Mouse (Mus musculus): ENCODE data around the gene Stk33. TPM values are rescaled to one million over a fixed set of nuclear protein-coding genes. Genes with fewer than 3 reads are reported as not detected.

The Stk33 gene
- total RNA-seq, 1 experiment from 2014 or later, result not detected

- ATAC-seq (replicated peaks; ENCODE audit: low read depth, poor library complexity, severe bottlenecking), result peak; percentile 86; the same call in 1 of the 2 replicates
These were observed 80.3 kb downstream of the Stk33 start for GRCm38 (mm10) chr7:109358435-109359187.

- peak; percentile 67 for ATAC-seq (replicated peaks; ENCODE audit: low read depth, poor library complexity, severe bottlenecking)
These were observed 81.0 kb downstream of the Stk33 start for GRCm38 (mm10) chr7:109357877-109358276.

GRCm38 (mm10) chr7:109347241-109347640 lies 91.6 kb downstream of the Stk33 start:
- ATAC-seq (replicated peaks; ENCODE audit: low read depth, poor library complexity, severe bottlenecking), result no peak

GRCm38 (mm10) chr7:109331722-109332121 lies 107.2 kb downstream of the Stk33 start:
- ATAC-seq (replicated peaks; ENCODE audit: low read depth, poor library complexity, severe bottlenecking), result no peak

- ATAC-seq (replicated peaks; ENCODE audit: low read depth, poor library complexity, severe bottlenecking), result no peak
These were observed 110.1 kb downstream of the Stk33 start for GRCm38 (mm10) chr7:109328772-109329171.

GRCm38 (mm10) chr7:109326813-109327212 lies 112.1 kb downstream of the Stk33 start:
- ATAC-seq (replicated peaks; ENCODE audit: low read depth, poor library complexity, severe bottlenecking), result no peak

- no peak for ATAC-seq (replicated peaks; ENCODE audit: low read depth, poor library complexity, severe bottlenecking)
These were observed 113.2 kb downstream of the Stk33 start for GRCm38 (mm10) chr7:109325731-109326130.

DNA sequence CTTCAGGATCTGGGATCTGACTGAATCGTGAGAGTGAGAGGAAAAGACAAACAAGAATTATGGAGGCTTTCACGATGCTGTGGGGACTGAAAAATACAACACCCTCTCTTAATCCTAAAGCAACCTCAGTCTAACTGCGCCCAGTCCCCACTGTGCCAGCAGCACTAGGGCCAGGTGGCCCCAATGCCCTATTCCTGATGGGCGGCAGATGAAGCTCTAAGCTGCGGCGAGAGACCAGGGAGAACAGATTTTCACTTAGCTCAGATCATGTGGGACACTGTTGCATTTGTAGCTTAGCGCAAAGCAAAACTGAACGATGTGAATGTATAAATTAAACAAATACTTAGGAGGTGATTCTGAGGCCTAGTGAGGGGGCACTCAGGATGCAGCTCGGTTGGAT lies 113.7 kb downstream of the Stk33 start:
- ATAC-seq (replicated peaks; ENCODE audit: low read depth, poor library complexity, severe bottlenecking), result no peak

GRCm38 (mm10) chr7:109309506-109309905 lies 129.4 kb downstream of the Stk33 start:
- ATAC-seq (replicated peaks; ENCODE audit: low read depth, poor library complexity, severe bottlenecking), result no peak

DNA sequence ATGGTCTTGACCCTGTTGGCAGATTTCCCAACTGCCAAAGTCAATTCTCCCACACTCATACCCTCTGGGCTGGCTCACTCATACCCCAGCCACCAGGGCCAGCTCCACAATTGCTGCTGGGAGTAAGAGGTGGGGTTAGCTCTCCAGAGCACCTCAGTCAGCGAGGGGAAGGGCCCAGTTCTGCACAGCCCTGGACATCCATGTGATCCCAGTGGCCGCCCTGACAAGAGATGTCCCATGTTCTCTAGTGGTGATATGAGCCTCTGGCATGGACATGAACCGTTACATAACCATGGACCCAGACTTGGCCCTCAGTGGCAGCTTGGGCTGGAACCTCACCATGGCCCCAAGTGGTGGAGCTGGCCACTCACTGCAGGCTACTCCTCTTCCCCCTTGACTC lies 143.1 kb downstream of the Stk33 start:
- no peak for ATAC-seq (replicated peaks; ENCODE audit: low read depth, poor library complexity, severe bottlenecking)

DNA sequence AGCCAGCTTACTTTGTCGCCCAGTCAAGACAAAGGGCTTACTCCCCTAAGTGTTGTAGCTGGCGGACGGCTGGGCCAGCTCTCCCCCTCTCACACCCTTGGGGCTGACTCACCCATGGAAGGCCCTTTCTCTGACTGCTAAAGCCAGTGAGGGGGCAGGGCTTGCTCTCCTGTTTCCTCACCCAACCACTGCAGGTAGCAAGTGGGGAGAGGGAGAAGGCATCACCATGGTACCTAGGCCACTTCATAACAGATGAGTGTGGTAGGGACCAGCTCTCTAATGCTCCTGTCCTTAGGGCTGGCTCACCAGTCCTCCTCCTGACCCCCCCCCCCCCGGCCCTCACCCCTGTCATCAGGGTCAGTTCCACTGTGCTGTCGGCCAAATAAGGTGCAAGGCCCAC lies 143.5 kb downstream of the Stk33 start:
- ATAC-seq (replicated peaks; ENCODE audit: low read depth, poor library complexity, severe bottlenecking), result no peak

DNA sequence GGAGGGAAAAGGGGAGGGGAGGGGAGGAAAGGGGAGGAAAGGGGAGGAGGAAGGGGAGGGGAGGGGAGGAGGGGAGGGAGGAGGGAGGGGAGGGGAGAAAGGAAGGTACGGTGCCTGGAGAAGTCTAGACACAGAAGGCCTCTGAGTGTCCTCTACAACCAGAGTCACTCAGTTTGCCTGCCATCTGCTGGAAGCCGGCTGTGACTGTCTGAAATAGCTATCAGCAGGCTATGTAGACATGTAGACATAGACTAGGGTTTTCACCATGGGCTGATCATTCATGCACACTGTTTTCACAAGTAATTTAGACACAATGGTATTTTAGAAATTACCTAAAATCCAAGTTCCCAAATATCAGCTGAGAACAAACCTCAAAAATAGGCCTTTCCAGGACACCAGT lies 148.4 kb downstream of the Stk33 start:
- ATAC-seq (replicated peaks; ENCODE audit: low read depth, poor library complexity, severe bottlenecking), result 0 out of 2 replicates have a peak, but pooled peaks have one; percentile 29

DNA sequence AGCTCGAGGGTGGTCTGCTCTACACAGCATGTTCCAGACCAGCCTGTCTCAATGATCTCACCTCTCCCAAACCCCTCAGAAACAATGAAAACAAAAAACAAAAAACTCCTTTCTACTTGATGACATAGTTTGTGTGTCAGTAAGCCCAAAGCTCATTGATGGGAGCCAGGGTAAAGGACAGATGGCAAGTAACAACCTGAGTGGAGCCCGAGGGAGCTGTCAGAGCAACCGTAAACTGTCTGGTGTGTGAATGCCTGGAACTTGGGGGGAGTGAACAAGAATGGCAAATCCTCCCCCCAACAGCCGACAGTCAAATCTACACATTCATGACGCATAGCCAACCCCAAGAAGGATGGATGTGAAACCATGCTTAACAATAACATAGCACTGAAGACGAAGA lies 149.8 kb downstream of the Stk33 start:
- ATAC-seq (replicated peaks; ENCODE audit: low read depth, poor library complexity, severe bottlenecking), result no peak

DNA sequence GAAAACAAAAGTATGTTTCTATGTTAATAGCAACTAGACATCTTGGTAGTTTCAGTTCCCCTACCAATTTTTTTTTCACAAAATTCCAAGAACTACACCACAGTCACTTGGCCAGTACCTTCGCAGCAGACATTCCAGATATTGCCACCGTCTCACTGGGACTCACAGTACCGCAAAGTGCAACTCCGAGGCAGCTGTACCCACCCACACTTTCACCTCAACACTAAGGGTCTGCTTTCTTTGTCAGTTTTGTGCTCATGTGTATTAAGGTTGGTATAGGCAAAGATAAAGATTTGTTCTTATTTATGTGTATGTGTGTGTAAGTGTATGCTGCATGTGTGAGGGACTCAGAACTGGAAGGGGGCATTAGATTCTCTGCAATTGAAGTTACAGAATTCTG lies 156.8 kb downstream of the Stk33 start:
- no peak for ATAC-seq (replicated peaks; ENCODE audit: low read depth, poor library complexity, severe bottlenecking)

DNA sequence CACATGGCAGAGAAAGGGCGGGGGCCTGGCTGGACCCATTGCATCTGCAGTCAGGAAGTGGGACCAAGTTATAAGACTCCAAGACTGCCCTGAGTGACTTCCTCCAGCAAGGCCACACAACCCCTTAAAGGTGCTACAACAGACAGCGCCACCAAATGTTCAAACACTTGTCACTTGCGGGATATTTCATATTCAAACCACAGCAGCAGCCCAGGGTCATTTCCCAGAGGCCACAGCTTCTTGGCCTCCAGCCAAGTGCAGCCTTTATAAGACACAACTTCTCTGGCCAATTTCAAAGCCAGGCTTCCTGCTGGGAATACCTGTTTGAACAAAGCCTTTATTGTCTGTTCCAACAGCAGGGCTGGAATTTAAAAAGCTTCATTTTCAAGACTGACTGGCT lies 162.3 kb downstream of the Stk33 start:
- ATAC-seq (replicated peaks; ENCODE audit: low read depth, poor library complexity, severe bottlenecking), result peak; percentile 69

- ATAC-seq (replicated peaks; ENCODE audit: low read depth, poor library complexity, severe bottlenecking), result no peak
These were observed 163.0 kb downstream of the Stk33 start for GRCm38 (mm10) chr7:109275901-109276300.

DNA sequence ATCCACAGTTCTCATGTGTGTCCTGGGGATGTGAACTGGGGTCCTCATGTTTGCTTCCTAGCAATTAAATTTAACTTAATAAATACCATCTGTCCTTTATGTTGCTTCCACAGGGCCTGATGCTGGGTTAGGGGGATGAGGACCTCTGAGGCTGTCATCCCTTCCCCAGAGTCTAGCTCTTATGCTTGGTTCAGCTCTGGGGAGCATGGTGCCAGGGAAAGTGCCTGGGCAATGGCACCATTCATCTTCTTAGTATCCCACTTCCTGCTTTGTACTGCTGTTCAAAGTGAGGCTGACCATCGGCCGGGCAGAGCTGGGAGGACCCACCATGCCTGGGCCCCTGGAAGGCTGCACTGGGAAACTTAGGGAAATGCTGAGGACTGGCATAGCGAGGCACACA lies 163.7 kb downstream of the Stk33 start:
- ATAC-seq (replicated peaks; ENCODE audit: low read depth, poor library complexity, severe bottlenecking), result no peak

DNA sequence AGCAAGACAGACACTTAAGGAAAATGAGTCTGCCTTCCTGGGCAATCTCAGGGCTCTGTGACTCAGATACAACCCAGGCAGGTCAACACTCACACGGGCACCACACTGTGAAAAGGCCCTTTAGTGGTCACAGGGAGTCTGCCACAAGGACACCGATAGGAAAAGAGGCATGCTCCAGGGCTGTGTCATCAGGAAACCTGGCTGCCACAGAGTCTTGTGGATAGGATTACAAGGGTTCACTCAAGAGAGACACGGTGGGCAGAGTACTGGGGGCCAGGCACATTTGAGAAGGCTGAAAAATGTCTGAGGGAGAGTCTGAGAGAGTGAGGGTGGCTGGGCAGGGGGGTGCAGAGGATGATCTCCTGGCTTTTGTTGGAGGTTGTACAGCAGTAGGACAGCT lies 164.6 kb downstream of the Stk33 start:
- no peak for ATAC-seq (replicated peaks; ENCODE audit: low read depth, poor library complexity, severe bottlenecking)

DNA sequence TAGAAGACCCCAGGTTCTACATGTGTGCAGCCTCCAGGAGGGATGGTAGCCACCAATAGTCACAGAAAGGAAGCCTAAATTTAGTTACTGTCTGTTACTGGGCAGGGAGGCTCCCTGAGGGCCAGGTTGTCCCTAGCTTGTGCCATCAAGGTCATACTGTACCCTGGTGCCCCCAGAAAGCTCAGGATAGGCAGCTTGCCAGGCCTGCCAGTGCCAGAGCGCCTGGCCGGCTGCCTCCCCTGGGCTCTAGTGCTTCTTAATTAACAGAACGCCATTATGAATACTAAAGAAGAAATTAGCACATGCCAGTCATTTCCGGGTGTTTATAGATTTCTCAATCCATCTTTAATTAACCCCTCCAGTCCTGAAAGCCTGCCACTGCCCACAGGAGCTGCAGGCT lies 169.8 kb downstream of the Stk33 start:
- ATAC-seq (replicated peaks; ENCODE audit: low read depth, poor library complexity, severe bottlenecking), result no peak

DNA sequence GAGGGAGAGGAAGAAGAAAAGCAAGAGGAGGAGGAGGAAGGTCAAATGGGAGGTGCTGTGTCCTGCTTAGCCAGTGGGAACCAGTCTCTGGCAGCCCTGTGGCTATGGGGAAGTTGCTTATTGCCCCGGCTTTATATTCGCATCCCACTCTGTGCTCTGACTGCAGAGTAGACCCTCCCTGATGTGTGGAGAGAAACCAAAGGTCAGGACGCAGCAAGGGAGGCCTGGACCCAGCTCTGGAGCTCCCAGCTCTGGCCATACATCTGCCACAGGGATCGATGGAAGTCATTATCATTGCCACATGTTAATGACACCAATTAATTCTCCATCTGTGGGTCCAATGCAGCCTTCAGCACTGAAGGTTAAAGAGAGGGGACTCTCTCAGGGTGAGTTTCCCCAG lies 171.5 kb downstream of the Stk33 start:
- ATAC-seq (replicated peaks; ENCODE audit: low read depth, poor library complexity, severe bottlenecking), result no peak

- no peak for ATAC-seq (replicated peaks; ENCODE audit: low read depth, poor library complexity, severe bottlenecking)
These were observed 172.7 kb downstream of the Stk33 start for GRCm38 (mm10) chr7:109266181-109266580.

- ATAC-seq (replicated peaks; ENCODE audit: low read depth, poor library complexity, severe bottlenecking), result peak; percentile 72
These were observed 173.3 kb downstream of the Stk33 start for GRCm38 (mm10) chr7:109265606-109266005.
